Mouse (Mus musculus) kidney, embryonic 14.5 days (tissue): ENCODE results near the gene Clpx. TPM values are rescaled to one million over a fixed set of nuclear protein-coding genes. Genes with fewer than 3 reads are reported as not detected.
"Not testable (repeated sequence)": the region's sequence is repeated elsewhere in the genome, so short reads cannot be mapped to it uniquely, and the experiment has no call there.

ENCODE experiments used
- ATAC-seq: fragments of 200-750 bp; cut with Nextera tagmentation; 2 replicates; pipeline ENCODE4 v1.8.0; 2017; ENCODE audit warnings: moderate number of reproducible peaks, mild to moderate bottlenecking, moderate TSS enrichment, moderate library complexity; ENCODE audit not compliant: low FRiP score, low TSS enrichment
- H3K27ac ChIP-seq: fragments of 300-500 bp; sonication (generic); 2 replicates; pipeline ENCODE4 v1.5.1; 2014; ENCODE audit warnings: low read depth, mild to moderate bottlenecking, low read length, moderate library complexity, mixed read lengths
- H3K27me3 ChIP-seq: fragments of 300-500 bp; sonication (generic); 2 replicates; pipeline ENCODE4 v1.6.1; 2014; ENCODE audit warnings: mild to moderate bottlenecking, low read length; ENCODE audit not compliant: control insufficient read depth, insufficient read depth
- H3K36me3 ChIP-seq: fragments of 300-500 bp; sonication (generic); 2 replicates; pipeline ENCODE4 v1.6.1; 2014; ENCODE audit warnings: low read length, mixed read lengths; ENCODE audit not compliant: control insufficient read depth, insufficient read depth
- H3K4me1 ChIP-seq: fragments of 300-500 bp; sonication (generic); 2 replicates; pipeline ENCODE4 v1.6.1; 2014; ENCODE audit warnings: low read length, mixed read lengths; ENCODE audit not compliant: control insufficient read depth, insufficient read depth
- H3K4me2 ChIP-seq: fragments of 300-500 bp; sonication (generic); replicated peaks from 2 replicates; pipeline ENCODE4 v1.6.1; 2014; ENCODE audit warnings: low read depth, mild to moderate bottlenecking, low read length
- H3K4me3 ChIP-seq: fragments of 300-500 bp; sonication (generic); 2 replicates; pipeline ENCODE4 v1.5.1; 2014; ENCODE audit warnings: mild to moderate bottlenecking, low read length
- H3K9ac ChIP-seq: fragments of 300-500 bp; sonication (generic); 2 replicates; pipeline ENCODE4 v1.6.1; 2014; ENCODE audit warnings: low read depth, mild to moderate bottlenecking, low read length, moderate library complexity
- H3K9me3 ChIP-seq: fragments of 300-500 bp; sonication (generic); 2 replicates; pipeline ENCODE4 v1.6.1; 2016; ENCODE audit warnings: low read length; ENCODE audit not compliant: control insufficient read depth
- WGBS: fragments of 180-500 bp; shearing (Covaris S2); extraction: QIAGEN DNeasy Blood & Tissue Kit; methylation state at CpG from one replicate; pipeline ENCODE4 v1.1.7; 2014; 5-methylcytosine and 5-hydroxymethylcytosine counted together
- polyA plus RNA-seq: library from polyadenylated mRNA; unstranded; fragments of >200 nt; fragmentation: Nextera tagmentation; extraction: Ambion mirVana; gene quantifications from 2 replicates; pipeline ENCODE4 v1.2.1, GENCODE M21; 2014

The Clpx gene
- polyA plus RNA-seq, 1 experiment from 2014 or later, result 51.1 TPM

- ATAC-seq, result 0 out of 2 replicates have a peak, but pooled peaks have one; percentile 39
These were observed 10.8 kb upstream of the Clpx start for GRCm38 (mm10) chr9:65283301-65283700.

GRCm38 (mm10) chr9:65288252-65288651, 5.8 kb upstream of the Clpx start:
- not testable (repeated sequence) for H3K9ac ChIP-seq, H3K4me3 ChIP-seq, H3K4me1 ChIP-seq, H3K4me2 ChIP-seq, H3K36me3 ChIP-seq, H3K9me3 ChIP-seq, H3K27ac ChIP-seq, H3K27me3 ChIP-seq, ATAC-seq
- 88% methylated on average over 5 of the region's 5 CpGs for WGBS

More at GRCm38 (mm10) chr9:65283301-65283700, 10.8 kb upstream of the Clpx start:
- no peaks in the 10 kb centered on the region for H3K4me1 ChIP-seq
- H3K4me2 ChIP-seq, result no peak overlapping the region
- no peaks in the 10 kb centered on the region for H3K36me3 ChIP-seq
- no peaks in the 10 kb centered on the region for H3K27me3 ChIP-seq
- H3K9me3 ChIP-seq, result no peaks in the 10 kb centered on the region
- H3K27ac ChIP-seq, result no peak overlapping the region
- WGBS, result 2% methylated on average over 3 of the region's 3 CpGs
- no peak overlapping the region for H3K9ac ChIP-seq
- H3K4me3 ChIP-seq, result no peak overlapping the region

- Histone ChIP-seq H3K27ac (no peak overlapping the region), H3K36me3 (no peaks in the 10 kb centered on the region), H3K9me3 (no peaks in the 10 kb centered on the region), H3K27me3 (no peaks in the 10 kb centered on the region), H3K9ac (no peak overlapping the region), H3K4me3 (no peak overlapping the region), H3K4me2 (no peak overlapping the region), H3K4me1 (no peaks in the 10 kb centered on the region)
- no peak for ATAC-seq
- WGBS, result 93% methylated on average over 4 of the region's 4 CpGs
These were observed 4.1 kb upstream of the Clpx start for GRCm38 (mm10) chr9:65289988-65290387.

- peaks cover 7% of the 10 kb centered on the region for H3K4me1 ChIP-seq
- no peak for ATAC-seq
- H3K4me3 ChIP-seq, result no peak overlapping the region
- H3K27ac ChIP-seq, result no peak overlapping the region
- no peak overlapping the region for H3K4me2 ChIP-seq
- WGBS, result 92% methylated on average over 3 of the region's 3 CpGs
- H3K27me3 ChIP-seq, result no peaks in the 10 kb centered on the region
- peaks cover 7% of the 10 kb centered on the region; the same call in 1 of the 2 replicates for H3K36me3 ChIP-seq
- no peaks in the 10 kb centered on the region for H3K9me3 ChIP-seq
- no peak overlapping the region for H3K9ac ChIP-seq
These were observed 1.6 kb upstream of the Clpx start for GRCm38 (mm10) chr9:65292421-65292820.

- no peak for ATAC-seq
These were observed 941 bp upstream of the Clpx start for GRCm38 (mm10) chr9:65293119-65293518.

GRCm38 (mm10) chr9:65293580-65293972, 484 bp upstream of the Clpx start:
- Histone ChIP-seq H3K4me1 (peaks cover 7% of the 10 kb centered on the region), H3K4me3 (peak overlapping the region; percentile 97), H3K27me3 (no peaks in the 10 kb centered on the region), H3K36me3 (peaks cover 12% of the 10 kb centered on the region), H3K27ac (peak overlapping the region; percentile 39; the same call in 1 of the 2 replicates), H3K9ac (peak overlapping the region; percentile 70), H3K4me2 (peak overlapping the region; percentile 51), H3K9me3 (no peaks in the 10 kb centered on the region)
- WGBS, result under 1% methylated on average over 9 of the region's 9 CpGs
- peak; percentile 1; the same call in 1 of the 2 replicates for ATAC-seq

More at GRCm38 (mm10) chr9:65293119-65293518, 941 bp upstream of the Clpx start:
- Histone ChIP-seq H3K27ac (peak overlapping the region; percentile 39; the same call in 1 of the 2 replicates), H3K4me2 (peak overlapping the region; percentile 51), H3K27me3 (no peaks in the 10 kb centered on the region), H3K9ac (peak overlapping the region; percentile 70), H3K9me3 (no peaks in the 10 kb centered on the region), H3K4me3 (peak overlapping the region; percentile 97), H3K4me1 (peaks cover 7% of the 10 kb centered on the region), H3K36me3 (peaks cover 12% of the 10 kb centered on the region)
- WGBS, result 27% methylated on average over 5 of the region's 5 CpGs

GRCm38 (mm10) chr9:65294716-65295378, 787 bp downstream of the Clpx start:
- H3K4me1 ChIP-seq, result peaks cover 7% of the 10 kb centered on the region
- H3K4me3 ChIP-seq, result peak overlapping the region; percentile 97
- peak overlapping the region; percentile 93 for H3K9ac ChIP-seq
- no peaks in the 10 kb centered on the region for H3K9me3 ChIP-seq
- 2% methylated on average over 28 of the region's 28 CpGs for WGBS
- peaks cover 12% of the 10 kb centered on the region for H3K36me3 ChIP-seq
- H3K27me3 ChIP-seq, result no peaks in the 10 kb centered on the region
- ATAC-seq, result no peak
- peak overlapping the region; percentile 59 for H3K4me2 ChIP-seq
- peak overlapping the region; percentile 71; the same call in 1 of the 2 replicates for H3K27ac ChIP-seq

- Histone ChIP-seq H3K4me3 (no peak overlapping the region), H3K9ac (no peak overlapping the region), H3K27ac (no peak overlapping the region), H3K9me3 (no peaks in the 10 kb centered on the region), H3K4me2 (no peak overlapping the region), H3K27me3 (no peaks in the 10 kb centered on the region), H3K4me1 (peaks cover 7% of the 10 kb centered on the region), H3K36me3 (peaks cover 28% of the 10 kb centered on the region)
- 98% methylated on average over 2 of the region's 2 CpGs for WGBS
- ATAC-seq, result no peak
These were observed 3.0 kb downstream of the Clpx start for GRCm38 (mm10) chr9:65297056-65297455.

GRCm38 (mm10) chr9:65298761-65299160, 4.7 kb downstream of the Clpx start:
- no peak for ATAC-seq
- Histone ChIP-seq H3K27ac (no peak overlapping the region), H3K9me3 (no peaks in the 10 kb centered on the region), H3K36me3 (peaks cover 43% of the 10 kb centered on the region), H3K27me3 (no peaks in the 10 kb centered on the region), H3K4me3 (no peak overlapping the region), H3K4me1 (peaks cover 7% of the 10 kb centered on the region), H3K9ac (no peak overlapping the region), H3K4me2 (no peak overlapping the region)
- WGBS, result 91% methylated on average over 3 of the region's 3 CpGs
